Mouse (Mus musculus) T-helper 17 cell (primary cell): ENCODE measurements around the gene Tnfsfm13.

ENCODE experiments used
- in situ Hi-C, 2 experiments: fragments of 300-600 bp; cut with MboI, MseI; formaldehyde crosslinking; loops; 1 replicate in 1 of 2; 2 replicates in 1 of 2; pipeline ENCODE4 v1.15.1; 2025; ENCODE audit warnings: high pct_unique_total_duplicates in 2 of 2

Tnfsfm13 gene

DNA sequence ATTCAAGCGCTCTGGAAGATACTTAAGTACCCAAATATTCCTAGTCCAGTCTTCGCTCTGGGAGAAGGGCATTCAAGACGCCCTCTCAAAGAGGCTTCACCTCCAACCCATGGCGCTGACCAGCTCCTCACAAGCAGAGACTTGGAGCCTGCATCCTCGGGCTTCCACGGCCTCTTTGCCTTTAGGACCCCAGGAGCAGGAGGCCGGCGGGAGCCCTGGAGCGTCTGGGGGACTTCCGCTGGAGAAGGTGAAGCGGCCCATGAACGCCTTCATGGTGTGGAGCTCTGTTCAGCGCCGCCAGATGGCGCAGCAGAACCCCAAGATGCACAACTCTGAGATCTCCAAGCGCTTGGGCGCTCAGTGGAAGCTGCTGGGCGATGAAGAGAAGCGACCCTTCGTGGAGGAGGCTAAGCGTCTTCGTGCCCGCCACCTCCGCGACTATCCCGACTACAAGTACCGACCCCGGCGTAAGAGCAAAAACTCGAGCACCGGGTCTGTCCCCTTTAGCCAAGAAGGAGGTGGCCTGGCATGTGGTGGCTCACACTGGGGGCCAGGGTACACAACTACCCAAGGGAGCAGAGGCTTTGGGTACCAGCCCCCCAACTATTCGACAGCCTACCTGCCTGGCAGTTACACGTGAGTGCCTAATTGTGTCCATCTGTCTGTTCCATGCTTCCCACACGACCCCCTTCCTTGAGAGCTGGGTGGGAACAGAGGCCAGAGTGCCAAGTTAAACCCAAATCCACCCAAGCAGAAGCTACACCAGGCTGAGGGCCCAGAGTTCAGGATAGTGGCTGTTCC, 40.4 kb downstream of the Tnfsfm13 start, which contains the start of gene Sox15:
TSS of gene Sox15 (plus strand) at position 51 of the 801 bp plus-strand sequence.
- in situ Hi-C loops, result no loop called here

DNA sequence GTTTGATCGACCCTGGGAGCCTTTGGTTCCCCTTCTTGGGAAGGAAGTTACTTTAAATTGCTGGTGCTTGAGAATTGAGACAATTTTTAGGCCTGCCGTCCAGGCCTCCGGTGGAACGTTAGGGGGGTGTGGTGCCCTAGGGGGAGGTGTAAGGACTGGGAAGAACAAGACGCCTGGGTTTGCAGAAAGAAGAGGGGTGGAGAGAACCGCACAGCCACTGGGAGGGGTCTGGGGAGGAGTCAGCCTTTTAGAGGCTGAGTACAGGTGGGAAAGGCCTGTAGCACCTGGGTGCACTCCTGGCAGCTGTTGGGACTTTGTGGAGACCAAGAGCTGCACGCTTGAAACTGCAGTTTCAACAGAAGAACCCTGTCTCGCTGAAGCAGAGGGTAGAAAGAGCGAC, 41.1 kb downstream of the Tnfsfm13 start:
- in situ Hi-C loops, result no loop called here

DNA sequence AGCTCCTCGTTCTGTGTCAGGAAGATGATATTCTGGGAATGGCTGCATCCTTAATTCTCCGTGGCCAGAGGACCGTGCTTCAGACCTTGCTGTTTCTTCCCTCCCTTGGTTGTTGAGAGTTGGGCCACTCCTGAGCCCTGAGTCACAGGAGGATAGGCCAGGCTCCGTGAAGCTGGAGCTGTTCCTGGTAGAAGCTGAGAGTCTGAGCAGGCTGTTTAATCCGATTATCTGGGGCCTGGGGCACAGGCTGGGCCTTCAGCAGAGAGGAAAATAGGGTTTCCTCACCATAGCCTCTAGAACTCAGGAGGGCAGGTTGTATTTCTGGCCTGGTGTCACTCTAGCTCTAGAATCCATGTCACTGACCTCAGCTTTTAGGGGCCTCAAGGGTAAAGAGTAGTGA, 42.5 kb downstream of the Tnfsfm13 start:
- in situ Hi-C loops, result no loop called here

DNA sequence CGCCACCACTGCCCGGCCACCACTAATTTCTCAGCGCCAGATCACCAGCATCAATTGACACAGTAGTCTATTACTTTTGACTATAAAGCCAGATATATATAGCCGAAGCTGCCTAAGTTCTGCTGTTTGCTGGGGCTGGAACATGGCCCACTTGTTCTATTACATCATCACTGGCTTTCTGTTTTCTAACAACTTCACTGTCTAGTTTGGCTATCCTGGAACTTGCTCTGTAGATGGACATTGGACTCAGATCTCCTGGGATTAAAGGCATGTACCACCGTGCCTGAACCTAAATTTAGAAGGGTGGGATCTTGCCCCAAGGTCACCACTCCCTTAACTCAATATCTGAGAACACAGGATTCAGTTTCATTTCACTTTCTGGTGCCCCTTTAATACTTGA, 50.0 kb downstream of the Tnfsfm13 start:
- in situ Hi-C loops, result loop anchor here in 1 of 2 experiments (25.0 kb wide), 1 partner anchor 1341 kb away; the partner anchor contains the start of gene C1qbp

GRCm38 (mm10) chr11:69635471-69635870, 60.4 kb downstream of the Tnfsfm13 start:
- in situ Hi-C loops, result loop anchor here in 1 of 2 experiments (25.0 kb wide), 1 partner anchor 1352 kb away; the partner anchor contains the start of gene C1qbp

DNA sequence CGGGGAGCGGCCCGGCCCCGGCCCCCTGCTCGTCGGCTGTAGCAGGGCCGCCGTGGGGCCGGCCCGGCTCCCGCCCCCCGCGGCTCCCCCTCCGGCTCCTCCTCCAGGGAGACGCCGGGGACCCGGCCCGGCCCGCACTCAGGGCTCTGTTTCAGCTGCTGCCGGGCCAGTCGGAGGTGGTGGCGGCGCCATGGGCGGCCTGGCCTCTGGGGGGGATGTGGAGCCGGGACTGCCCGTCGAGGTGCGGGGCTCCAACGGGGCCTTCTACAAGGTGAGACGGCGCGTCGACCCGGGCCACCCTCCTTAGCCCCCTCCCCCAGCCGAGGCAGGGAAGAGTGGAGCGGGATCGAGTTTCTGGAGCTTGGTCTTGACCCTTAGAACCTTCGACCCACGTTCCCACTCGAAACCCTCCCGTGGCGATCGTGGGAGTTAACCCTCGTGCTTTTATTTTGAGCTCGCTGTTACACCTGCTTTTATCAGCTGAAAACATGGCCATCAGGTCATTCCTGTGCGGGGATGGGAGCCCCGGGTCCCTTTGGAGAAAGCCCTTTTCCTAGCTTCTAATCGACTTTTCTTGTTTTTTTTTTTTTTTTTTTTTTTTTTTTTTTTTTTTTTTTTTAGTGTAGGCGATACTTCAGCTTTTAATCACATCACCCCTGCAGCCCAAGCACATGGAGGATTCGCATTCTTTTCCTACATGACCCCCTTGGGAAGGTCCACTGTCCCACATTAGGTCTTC, 62.6 kb downstream of the Tnfsfm13 start:
- in situ Hi-C loops, result loop anchor here in 1 of 2 experiments (25.0 kb wide), 1 partner anchor 1354 kb away; the partner anchor contains the start of gene C1qbp
